Mouse (Mus musculus): ENCODE data around the gene Cmtm4. TPM values are rescaled to one million over a fixed set of nuclear protein-coding genes. Genes with fewer than 3 reads are reported as not detected.
"Not testable (repeated sequence)": the region's sequence is repeated elsewhere in the genome, so short reads cannot be mapped to it uniquely, and the experiment has no call there.

The Cmtm4 gene
- polyA plus RNA-seq, 1 experiment: not detected

- TF ChIP-seq GATA1 (IDR thresholded peaks at IDR 0.05; ENCODE audit: low read length): no peak
These were observed 56.2 kb downstream of the Cmtm4 start, which contains the start of gene Cmtm3 for GRCm38 (mm10) chr8:104339229-104339982. TSS of gene Cmtm3 (plus strand) at chr8:104339410.

GRCm38 (mm10) chr8:104337890-104338289, 57.7 kb downstream of the Cmtm4 start:
- no peak for TF ChIP-seq GATA1 (IDR thresholded peaks at IDR 0.05; ENCODE audit: low read length)

GRCm38 (mm10) chr8:104336806-104337205, 58.8 kb downstream of the Cmtm4 start:
- no peak for TF ChIP-seq GATA1 (IDR thresholded peaks at IDR 0.05; ENCODE audit: low read length)

GRCm38 (mm10) chr8:104334196-104334595, 61.4 kb downstream of the Cmtm4 start:
- no peak for TF ChIP-seq GATA1 (IDR thresholded peaks at IDR 0.05; ENCODE audit: low read length)

GRCm38 (mm10) chr8:104333786-104334185, 61.8 kb downstream of the Cmtm4 start:
- no peak for TF ChIP-seq GATA1 (IDR thresholded peaks at IDR 0.05; ENCODE audit: low read length)

- TF ChIP-seq GATA1 (IDR thresholded peaks at IDR 0.05; ENCODE audit: low read length): no peak
These were observed 62.7 kb downstream of the Cmtm4 start for GRCm38 (mm10) chr8:104332665-104333631.

GRCm38 (mm10) chr8:104321930-104322329, 73.7 kb downstream of the Cmtm4 start, which contains the start of gene Cmtm2b:
TSS of gene Cmtm2b (plus strand) at chr8:104322230.
- TF ChIP-seq GATA1 (IDR thresholded peaks at IDR 0.05; ENCODE audit: low read length): not testable (repeated sequence)

GRCm38 (mm10) chr8:104321267-104321666, 74.3 kb downstream of the Cmtm4 start, which contains the start of gene Gm11020:
TSS of gene Gm11020 (plus strand) at chr8:104321567.
- TF ChIP-seq GATA1 (IDR thresholded peaks at IDR 0.05; ENCODE audit: low read length): not testable (repeated sequence)

- TF ChIP-seq GATA1 (IDR thresholded peaks at IDR 0.05; ENCODE audit: low read length): no peak
These were observed 82.3 kb downstream of the Cmtm4 start for GRCm38 (mm10) chr8:104313311-104313710.

- TF ChIP-seq GATA1 (IDR thresholded peaks at IDR 0.05; ENCODE audit: low read length): not testable (repeated sequence)
These were observed 86.0 kb downstream of the Cmtm4 start, which contains the start of the genes Gm45711 and Cmtm1 for GRCm38 (mm10) chr8:104309441-104310155. TSS of gene Gm45711 (minus strand) at chr8:104310081. TSS of gene Cmtm1 (minus strand) at chr8:104310145.

GRCm38 (mm10) chr8:104304962-104305361, 90.6 kb downstream of the Cmtm4 start:
- no peak for TF ChIP-seq GATA1 (IDR thresholded peaks at IDR 0.05; ENCODE audit: low read length)

Other genes starting within 250 kb of the Cmtm4 start
- gene Bean1, start 225.4 kb downstream of the Cmtm4 start, polyA plus RNA-seq (2012): not detected in 2 replicates
- 26.8 and 33.1 TPM in 2 replicates for gene Tk2, start 147.2 kb downstream of the Cmtm4 start, polyA plus RNA-seq (2012)
- 4.0 and 4.9 TPM in 2 replicates for gene Cklf, start 144.9 kb downstream of the Cmtm4 start, polyA plus RNA-seq (2012)
- not detected in 2 replicates for gene Cmtm2a, start 102.6 kb downstream of the Cmtm4 start, polyA plus RNA-seq (2012)
- gene Gm45711, start 85.7 kb downstream of the Cmtm4 start, polyA plus RNA-seq (2012): not detected in 2 replicates
- not detected in 2 replicates for gene Cmtm1, start 85.7 kb downstream of the Cmtm4 start, polyA plus RNA-seq (2012)
- not detected in 2 replicates for gene Gm11020, start 74.2 kb downstream of the Cmtm4 start, polyA plus RNA-seq (2012)
- gene Cmtm2b, start 73.6 kb downstream of the Cmtm4 start, polyA plus RNA-seq (2012): not detected in 2 replicates
- gene Cmtm3, start 56.4 kb downstream of the Cmtm4 start, polyA plus RNA-seq (2012): not detected in 2 replicates
- 22.0 and 28.3 TPM in 2 replicates for gene Dync1li2, start 47.2 kb upstream of the Cmtm4 start, polyA plus RNA-seq (2012)
- gene Terb1, start 114.1 kb upstream of the Cmtm4 start, polyA plus RNA-seq (2012): not detected in 2 replicates
- 5.5 and 8.9 TPM in 2 replicates for gene Nae1, start 138.8 kb upstream of the Cmtm4 start, polyA plus RNA-seq (2012)
- gene Car7, start 138.9 kb upstream of the Cmtm4 start, polyA plus RNA-seq (2012): 0.10 and 0.36 TPM in 2 replicates
- gene Pdp2, start 195.6 kb upstream of the Cmtm4 start, polyA plus RNA-seq (2012): 4.0 and 4.6 TPM in 2 replicates
- not detected in 2 replicates for gene Cdh16, start 228.6 kb upstream of the Cmtm4 start, polyA plus RNA-seq (2012)
- gene Rrad, start 235.5 kb upstream of the Cmtm4 start, polyA plus RNA-seq (2012): 2.5 and 3.1 TPM in 2 replicates
- gene Ciao2b, start 246.2 kb upstream of the Cmtm4 start, polyA plus RNA-seq (2012): 64.0 and 88.1 TPM in 2 replicates